Mouse (Mus musculus) forebrain, embryonic 10.5 days (tissue): ENCODE data around the gene Map1a. TPM values are rescaled to one million over a fixed set of nuclear protein-coding genes. Genes with fewer than 3 reads are reported as not detected.
A peak's percentile ranks its signal among the peaks of the same experiment; 100 is the strongest.

Experiments
- DNase-seq: peaks from one replicate; pipeline ENCODE4 v3.0.0-alpha.2; 2017; ENCODE audit warnings: low spot score; ENCODE audit errors: extremely low spot score
- H3K27ac ChIP-seq: fragments of 300-500 bp; sonication (generic); 2 replicates; pipeline ENCODE4 v1.5.1; 2016; ENCODE audit warnings: mild to moderate bottlenecking
- H3K27me3 ChIP-seq: fragments of 300-500 bp; sonication (generic); 2 replicates; pipeline ENCODE4 v1.6.1; 2016; ENCODE audit warnings: mild to moderate bottlenecking; ENCODE audit not compliant: poor library complexity, severe bottlenecking
- H3K36me3 ChIP-seq: fragments of 300-500 bp; sonication (generic); replicated peaks from 2 replicates; pipeline ENCODE4 v1.6.1; 2016; ENCODE audit warnings: mild to moderate bottlenecking, moderate library complexity
- H3K4me1 ChIP-seq: fragments of 300-500 bp; sonication (generic); 2 replicates; pipeline ENCODE4 v1.6.1; 2016
- H3K4me3 ChIP-seq: fragments of 300-500 bp; sonication (generic); 2 replicates; pipeline ENCODE4 v1.5.1; 2016; ENCODE audit warnings: mild to moderate bottlenecking, moderate library complexity
- H3K9me3 ChIP-seq: fragments of 300-500 bp; sonication (generic); 2 replicates; pipeline ENCODE4 v1.6.1; 2016; ENCODE audit warnings: mild to moderate bottlenecking, moderate library complexity
- WGBS: fragments of 180-500 bp; shearing (Covaris S2); methylation state at CpG from one replicate; pipeline ENCODE4 v1.1.7; 2016; 5-methylcytosine and 5-hydroxymethylcytosine counted together
- polyA plus RNA-seq: library from polyadenylated mRNA; unstranded; fragments of >200 nt; fragmentation: Nextera tagmentation; extraction: Ambion mirVana; gene quantifications from 2 replicates; pipeline ENCODE4 v1.2.1, GENCODE M21; 2016

Gene Map1a
- polyA plus RNA-seq, 1 experiment from 2014 or later, result 6.6 TPM

DNA sequence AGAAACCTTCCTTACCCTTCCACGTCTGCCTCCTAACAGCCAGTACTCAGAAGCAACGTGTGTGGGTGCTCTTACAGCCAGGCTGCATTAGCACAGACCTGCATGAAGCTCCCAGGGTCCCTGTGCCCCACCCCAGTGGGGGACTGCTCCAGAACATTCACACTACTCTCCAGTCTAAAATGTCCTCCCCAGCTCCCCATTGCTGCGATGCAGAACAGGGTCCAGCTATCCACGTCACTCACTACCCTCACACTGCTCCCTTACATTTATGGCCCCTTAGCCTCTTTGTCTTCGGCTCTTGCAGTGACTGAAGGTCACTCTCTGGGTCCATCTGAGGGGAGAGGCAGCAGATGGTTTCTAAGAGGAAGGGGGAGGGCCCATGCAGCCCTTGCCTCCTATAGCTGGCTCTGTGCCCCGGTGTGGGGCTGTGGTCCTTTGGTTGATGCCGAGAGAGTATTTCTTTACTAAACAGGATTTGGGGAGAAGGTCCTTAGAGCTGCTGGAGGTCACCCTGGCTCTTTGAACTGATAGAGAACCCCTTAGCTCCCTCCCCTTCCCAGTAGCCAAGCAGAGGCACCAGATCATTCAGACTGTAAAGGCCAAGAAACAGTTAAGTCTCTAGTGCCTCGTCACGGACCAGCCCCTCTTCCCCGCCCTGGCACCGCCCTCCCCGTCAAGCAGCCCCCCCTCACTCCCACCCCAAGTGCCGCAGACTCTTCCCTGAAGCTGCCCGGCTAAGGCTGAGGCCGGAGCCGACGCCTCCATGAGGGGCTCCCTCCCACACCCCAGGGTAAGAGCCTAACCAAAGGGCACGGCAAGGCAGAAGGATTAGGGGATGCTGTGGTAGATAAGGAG is 5.6 kb downstream of the Map1a start:
- peaks cover 100% of the 10 kb centered on the region for H3K27me3 ChIP-seq

DNA sequence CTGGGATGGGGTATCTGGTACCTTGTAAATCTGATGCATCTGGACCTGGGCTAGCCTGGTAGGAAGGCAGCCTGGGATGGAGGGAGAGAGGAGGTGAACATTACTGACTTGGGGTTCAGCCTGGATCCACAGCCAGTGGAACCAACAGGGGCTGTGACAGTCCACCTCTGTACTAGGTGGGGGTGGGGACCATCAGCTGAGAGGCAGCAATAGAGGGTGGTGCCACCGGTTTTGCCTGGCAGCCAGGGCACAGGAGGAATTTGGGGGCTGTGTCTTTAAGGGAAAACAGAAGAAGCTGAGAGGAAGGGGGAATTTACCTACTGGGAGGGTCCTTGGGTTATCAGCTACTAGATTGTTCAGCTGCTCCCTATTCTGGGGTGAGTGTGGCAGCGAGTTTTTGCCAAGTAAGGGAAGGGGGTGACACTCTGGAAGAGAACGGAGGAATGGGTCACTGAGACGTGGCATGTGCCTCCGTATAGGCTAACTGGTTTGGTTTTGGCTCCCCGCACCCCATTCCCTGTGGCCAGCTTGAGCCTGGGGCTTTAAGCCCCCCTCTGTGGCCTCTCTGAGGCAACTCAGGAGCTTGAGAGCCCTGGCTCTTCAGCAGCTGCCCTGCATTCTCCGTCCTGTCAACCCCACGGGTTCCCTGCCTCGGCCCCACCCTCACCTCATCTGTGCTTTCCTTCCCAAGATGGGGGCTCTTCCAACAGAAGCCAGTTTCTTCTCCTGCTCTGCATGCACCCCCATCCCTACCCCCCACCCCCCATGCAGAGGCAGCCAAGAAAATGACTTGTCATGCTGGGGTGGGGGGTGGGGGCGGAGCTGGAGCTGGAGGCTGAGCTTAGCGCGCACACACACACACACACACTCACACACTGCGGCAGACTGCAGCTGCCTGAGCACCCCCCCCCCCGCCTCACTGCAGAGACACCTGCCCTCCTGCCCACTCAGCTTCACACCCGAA is 6.5 kb downstream of the Map1a start:
- no peak for DNase-seq

More for the DNA sequence above, 5.6 kb downstream of the Map1a start:
- peak overlapping the region; percentile 51 for H3K4me3 ChIP-seq
- H3K36me3 ChIP-seq, result peaks cover 16% of the 10 kb centered on the region
- peak overlapping the region; percentile 68 for H3K27ac ChIP-seq
- peak; percentile 51 for DNase-seq
- H3K4me1 ChIP-seq, result peaks cover 64% of the 10 kb centered on the region
- 2% methylated on average over 18 of the region's 18 CpGs for WGBS
- no peaks in the 10 kb centered on the region for H3K9me3 ChIP-seq

DNA sequence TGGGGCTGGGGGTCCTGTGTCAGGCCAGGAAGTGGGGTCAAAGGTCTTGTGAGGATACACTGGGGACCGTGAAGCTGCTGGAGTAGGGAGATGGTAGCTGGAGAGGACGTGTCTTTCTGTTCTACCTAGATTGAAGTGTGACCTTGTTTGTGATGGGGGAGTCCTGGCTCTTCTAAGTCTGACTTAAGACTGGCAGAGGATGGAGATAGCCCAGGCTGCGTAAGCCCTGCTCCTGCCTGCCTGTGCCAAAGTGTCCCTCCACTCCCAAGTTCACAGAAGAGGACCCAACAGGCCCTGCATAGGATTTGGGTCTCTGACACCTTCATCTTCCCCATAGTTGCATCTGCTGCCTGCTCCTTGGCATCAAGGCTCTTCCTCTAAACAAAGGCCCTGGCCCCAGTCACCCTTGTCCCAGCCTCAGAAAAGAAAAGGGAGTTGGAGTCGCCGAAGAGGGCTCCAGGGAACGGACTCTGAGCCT is 7.4 kb downstream of the Map1a start:
- Histone ChIP-seq H3K27ac (peak overlapping the region; percentile 68), H3K27me3 (peaks cover 85% of the 10 kb centered on the region), H3K36me3 (peaks cover 34% of the 10 kb centered on the region), H3K9me3 (no peaks in the 10 kb centered on the region), H3K4me3 (peak overlapping the region; percentile 51), H3K4me1 (peaks cover 53% of the 10 kb centered on the region)
- WGBS, result 8% methylated on average over 6 of the region's 6 CpGs
- no peak for DNase-seq

More for the DNA sequence above, 6.5 kb downstream of the Map1a start:
- Histone ChIP-seq H3K36me3 (peaks cover 25% of the 10 kb centered on the region), H3K4me3 (peak overlapping the region; percentile 51), H3K4me1 (peaks cover 55% of the 10 kb centered on the region), H3K9me3 (no peaks in the 10 kb centered on the region), H3K27me3 (peaks cover 94% of the 10 kb centered on the region), H3K27ac (peak overlapping the region; percentile 68)
- WGBS, result under 1% methylated on average over 15 of the region's 15 CpGs

DNA sequence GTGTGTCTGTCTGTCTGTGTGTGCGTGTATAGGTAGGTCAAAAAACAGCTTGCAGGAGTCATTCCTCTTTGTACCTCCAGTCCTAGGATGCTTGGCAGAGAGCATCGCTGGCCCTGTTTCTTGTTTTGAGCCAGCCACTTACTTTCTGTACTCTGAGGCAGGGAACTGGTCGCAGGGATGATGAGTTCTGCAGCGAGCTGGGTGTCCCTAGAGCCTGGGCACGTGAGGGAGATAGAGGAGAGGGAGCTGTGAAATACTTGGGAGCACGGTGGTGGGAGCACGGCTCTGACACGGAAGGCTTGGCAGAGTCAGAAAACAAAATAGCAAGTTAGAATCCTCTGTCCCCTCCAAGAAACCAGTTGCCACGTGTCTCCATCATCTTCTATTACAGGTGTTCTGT is 8.3 kb downstream of the Map1a start:
- 10% methylated on average over 9 of the region's 9 CpGs for WGBS
- H3K9me3 ChIP-seq, result no peaks in the 10 kb centered on the region
- DNase-seq, result no peak
- peaks cover 76% of the 10 kb centered on the region for H3K27me3 ChIP-seq
- peak overlapping the region; percentile 68 for H3K27ac ChIP-seq
- peaks cover 43% of the 10 kb centered on the region for H3K36me3 ChIP-seq
- H3K4me3 ChIP-seq, result peak overlapping the region; percentile 51
- H3K4me1 ChIP-seq, result peaks cover 53% of the 10 kb centered on the region

GRCm38 (mm10) chr2:121298131-121298530 is 8.7 kb downstream of the Map1a start:
- peaks cover 72% of the 10 kb centered on the region for H3K27me3 ChIP-seq
- no peaks in the 10 kb centered on the region for H3K9me3 ChIP-seq
- H3K4me1 ChIP-seq, result peaks cover 53% of the 10 kb centered on the region
- H3K36me3 ChIP-seq, result peaks cover 47% of the 10 kb centered on the region
- H3K4me3 ChIP-seq, result peak overlapping the region; percentile 51; the same call in 1 of the 2 replicates
- peak overlapping the region; percentile 68 for H3K27ac ChIP-seq
- WGBS, result 4% methylated on average over 8 of the region's 8 CpGs
- DNase-seq, result no peak

GRCm38 (mm10) chr2:121299471-121299870 is 10.1 kb downstream of the Map1a start:
- Histone ChIP-seq H3K9me3 (no peaks in the 10 kb centered on the region), H3K36me3 (peaks cover 60% of the 10 kb centered on the region), H3K4me3 (no peak overlapping the region), H3K27me3 (peaks cover 59% of the 10 kb centered on the region), H3K4me1 (peaks cover 43% of the 10 kb centered on the region), H3K27ac (no peak overlapping the region)
- 87% methylated on average over 17 of the region's 17 CpGs for WGBS
- no peak for DNase-seq

DNA sequence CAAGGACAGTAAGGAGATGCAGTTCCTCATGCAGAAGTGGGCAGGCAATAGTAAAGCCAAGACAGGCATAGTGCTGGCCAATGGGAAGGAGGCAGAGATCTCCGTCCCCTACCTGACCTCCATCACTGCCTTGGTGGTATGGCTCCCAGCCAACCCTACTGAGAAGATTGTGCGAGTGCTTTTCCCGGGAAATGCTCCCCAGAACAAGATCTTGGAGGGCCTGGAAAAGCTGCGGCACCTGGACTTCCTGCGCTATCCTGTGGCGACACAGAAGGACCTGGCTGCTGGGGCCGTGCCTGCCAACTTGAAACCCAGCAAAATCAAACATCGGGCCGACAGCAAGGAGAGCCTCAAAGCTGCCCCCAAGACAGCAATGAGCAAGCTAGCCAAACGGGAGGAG is 10.6 kb downstream of the Map1a start:
- DNase-seq, result no peak
- no peak overlapping the region for H3K27ac ChIP-seq
- peaks cover 40% of the 10 kb centered on the region for H3K4me1 ChIP-seq
- H3K36me3 ChIP-seq, result peaks cover 66% of the 10 kb centered on the region
- H3K27me3 ChIP-seq, result peaks cover 53% of the 10 kb centered on the region
- no peaks in the 10 kb centered on the region for H3K9me3 ChIP-seq
- WGBS, result 91% methylated on average over 10 of the region's 10 CpGs
- H3K4me3 ChIP-seq, result no peak overlapping the region

DNA sequence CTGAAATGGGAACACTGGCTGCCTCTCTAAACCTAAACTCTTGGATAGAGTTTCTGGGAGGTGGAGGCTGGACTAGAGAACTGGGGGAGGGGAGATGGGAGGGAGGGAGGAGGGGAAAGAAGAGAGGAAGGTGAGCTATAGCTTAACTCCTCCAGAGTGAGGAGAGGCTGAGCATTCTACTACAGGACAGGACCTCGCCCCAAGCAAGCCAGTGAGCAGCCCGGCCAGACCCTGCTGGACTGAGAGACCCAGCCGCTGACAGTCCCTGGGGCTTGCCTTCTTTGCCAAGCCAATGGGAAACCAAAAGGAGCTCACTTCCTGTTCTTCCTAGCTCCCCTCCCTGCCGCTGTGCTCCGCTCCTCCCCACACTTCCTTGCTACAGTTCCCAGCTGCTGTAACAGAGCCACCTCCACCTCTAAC is 19.6 kb downstream of the Map1a start:
- no peak overlapping the region for H3K27ac ChIP-seq
- peaks cover 6% of the 10 kb centered on the region; the same call in 1 of the 2 replicates for H3K27me3 ChIP-seq
- peaks cover 27% of the 10 kb centered on the region for H3K4me1 ChIP-seq
- H3K4me3 ChIP-seq, result no peak overlapping the region
- H3K9me3 ChIP-seq, result no peaks in the 10 kb centered on the region
- peaks cover 54% of the 10 kb centered on the region for H3K36me3 ChIP-seq
- 40% methylated on average over 5 of the region's 5 CpGs for WGBS
- no peak for DNase-seq

- WGBS, result 83% methylated on average over 8 of the region's 8 CpGs
- no peaks in the 10 kb centered on the region for H3K4me1 ChIP-seq
- no peak for DNase-seq
- no peak overlapping the region for H3K4me3 ChIP-seq
- H3K36me3 ChIP-seq, result peaks cover 11% of the 10 kb centered on the region
- no peaks in the 10 kb centered on the region for H3K27me3 ChIP-seq
- H3K27ac ChIP-seq, result no peak overlapping the region
- H3K9me3 ChIP-seq, result no peaks in the 10 kb centered on the region
These were observed 26.9 kb downstream of the Map1a start for GRCm38 (mm10) chr2:121316278-121316677.

DNA sequence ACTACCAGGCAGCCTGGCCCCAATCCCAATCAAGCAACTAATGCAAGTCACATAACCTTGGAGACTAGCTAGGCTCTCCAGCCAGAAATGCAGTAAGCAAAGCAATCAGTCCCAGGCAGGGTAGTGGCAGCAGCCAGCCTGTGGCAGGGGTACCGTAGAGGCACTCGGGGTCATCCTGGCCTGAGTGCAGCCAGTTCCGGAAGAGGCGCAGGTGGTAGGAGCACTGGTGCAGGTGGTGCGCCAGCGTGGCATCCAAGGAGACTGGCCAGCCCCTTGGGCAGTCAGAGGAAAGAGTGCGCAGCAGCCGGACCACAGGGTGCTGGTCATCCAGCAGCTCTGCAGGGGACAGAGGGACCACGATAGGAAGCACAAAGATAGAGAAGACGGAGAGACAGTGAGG is 33.6 kb downstream of the Map1a start:
- Histone ChIP-seq H3K27ac (no peak overlapping the region), H3K4me1 (0 out of 2 replicates have a peak, but pooled peaks cover 10% of the 10 kb centered on the region), H3K36me3 (peaks cover 14% of the 10 kb centered on the region), H3K4me3 (no peak overlapping the region), H3K27me3 (no peaks in the 10 kb centered on the region), H3K9me3 (no peaks in the 10 kb centered on the region)
- DNase-seq, result no peak
- WGBS, result 95% methylated on average over 10 of the region's 10 CpGs

DNA sequence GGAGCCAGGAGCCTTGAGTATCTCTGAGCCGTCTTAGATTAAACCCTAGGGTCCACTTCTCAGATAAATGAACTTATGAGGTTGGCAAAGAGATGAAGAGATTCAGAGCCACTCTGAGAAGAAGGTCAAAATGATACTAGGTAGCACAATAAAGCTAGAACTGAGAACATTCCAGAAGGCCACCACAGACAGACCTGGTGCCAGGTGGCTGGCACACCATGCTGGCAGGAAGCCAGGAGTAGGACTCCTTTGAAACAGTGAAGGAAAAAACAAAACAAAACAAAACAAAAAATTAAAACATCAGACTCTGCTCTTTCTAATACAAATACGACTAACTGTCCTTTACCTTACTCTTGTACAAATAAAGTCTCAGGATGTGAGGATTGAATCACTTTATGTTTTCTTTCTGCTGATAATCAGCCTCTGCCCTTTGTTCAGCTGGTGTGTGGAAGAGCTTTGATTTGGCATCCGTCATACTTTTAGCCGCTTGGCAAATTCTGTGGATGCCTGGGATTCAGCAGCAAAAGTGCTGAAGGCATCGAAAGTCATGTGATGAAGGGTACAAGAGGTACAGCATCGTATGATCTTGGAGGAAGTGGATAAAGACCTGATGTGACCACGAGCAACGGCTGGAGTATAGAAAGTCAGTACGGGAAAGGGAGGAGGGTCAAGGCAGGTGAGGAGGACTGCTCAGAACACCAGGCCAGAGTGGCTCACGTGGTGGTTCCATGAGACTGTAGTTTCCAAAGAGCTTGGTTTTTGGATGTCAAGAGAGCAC is 34.5 kb downstream of the Map1a start:
- Histone ChIP-seq H3K9me3 (no peaks in the 10 kb centered on the region), H3K4me1 (0 out of 2 replicates have a peak, but pooled peaks cover 10% of the 10 kb centered on the region), H3K27me3 (no peaks in the 10 kb centered on the region), H3K27ac (no peak overlapping the region), H3K4me3 (no peak overlapping the region), H3K36me3 (peaks cover 14% of the 10 kb centered on the region)
- WGBS, result 91% methylated on average over 10 of the region's 10 CpGs
- DNase-seq, result no peak

DNA sequence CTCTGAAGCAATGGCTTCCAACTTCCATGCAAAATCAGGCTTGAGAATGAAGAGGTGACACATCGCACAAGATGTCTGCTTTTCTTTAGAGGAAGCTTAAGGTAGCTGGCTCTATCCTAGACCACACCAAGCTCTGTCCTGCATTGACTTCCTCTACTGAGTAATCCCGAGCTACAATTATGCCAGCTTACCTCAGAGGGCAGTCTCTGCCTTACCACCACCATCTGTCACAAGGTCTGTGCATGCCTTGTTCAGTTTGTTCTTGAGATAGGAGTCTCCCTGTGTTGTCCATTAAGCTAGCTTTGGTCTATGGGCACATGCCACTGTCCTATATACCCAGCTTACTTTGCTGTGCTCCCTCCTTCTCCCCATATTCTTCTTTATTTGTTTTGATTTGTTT is 40.1 kb downstream of the Map1a start:
- Histone ChIP-seq H3K36me3 (peaks cover 3% of the 10 kb centered on the region; the same call in 1 of the 2 replicates), H3K4me1 (0 out of 2 replicates have a peak, but pooled peaks cover 10% of the 10 kb centered on the region), H3K27ac (no peak overlapping the region), H3K9me3 (no peaks in the 10 kb centered on the region), H3K4me3 (no peak overlapping the region), H3K27me3 (no peaks in the 10 kb centered on the region)
- 88% methylated on average over 2 of the region's 2 CpGs for WGBS
- no peak for DNase-seq
